Mouse (Mus musculus) MEL (cell line): ENCODE data around the gene Edem3. TPM values are rescaled to one million over a fixed set of nuclear protein-coding genes. Genes with fewer than 3 reads are reported as not detected.
"Not testable (repeated sequence)": the region's sequence is repeated elsewhere in the genome, so short reads cannot be mapped to it uniquely, and the experiment has no call there.

Source experiments
- DNase-seq: peaks from one replicate; pipeline ENCODE4 v3.0.0; 2011; ENCODE audit warnings: low read depth, low spot score
- H3K27ac ChIP-seq: 2 replicates; pipeline ENCODE4 v1.5.1; 2012; ENCODE audit warnings: low read depth, mild to moderate bottlenecking, control low read depth, low read length, moderate library complexity; ENCODE audit not compliant: control insufficient read depth
- H3K27me3 ChIP-seq, 2 experiments: fragments of 150-350 bp in 1 of 2; sonication (generic) in 1 of 2; 2 replicates each; pipeline ENCODE4 v1.6.1; 2012; ENCODE audit warnings: low read length in 2 of 2, mild to moderate bottlenecking in 2 of 2, improper control_type of control experiment in 1 of 2, moderate library complexity in 1 of 2; ENCODE audit not compliant: insufficient read depth in 2 of 2, control insufficient read depth in 1 of 2
- H3K36me3 ChIP-seq, 2 experiments: 2 replicates each; pipeline ENCODE4 v1.6.1; 2012 to 2014; ENCODE audit warnings: low read length in 2 of 2, improper control_type of control experiment in 1 of 2, inconsistent platforms in 1 of 2, mild to moderate bottlenecking in 1 of 2; ENCODE audit not compliant: insufficient read depth in 2 of 2, control insufficient read depth in 1 of 2
- H3K4me1 ChIP-seq, 2 experiments: fragments of 150-350 bp in 1 of 2; sonication (generic) in 1 of 2; 2 replicates each; pipeline ENCODE4 v1.6.1; 2012; ENCODE audit warnings: low read length in 2 of 2, improper control_type of control experiment in 1 of 2, mild to moderate bottlenecking in 1 of 2; ENCODE audit not compliant: insufficient read depth in 2 of 2, control insufficient read depth in 1 of 2
- H3K4me3 ChIP-seq, 2 experiments: fragments of 150-350 bp in 1 of 2; sonication (generic) in 1 of 2; 2 replicates each; pipeline ENCODE4 v1.5.1; 2012; ENCODE audit warnings: low read depth in 2 of 2, low read length in 2 of 2, mild to moderate bottlenecking in 2 of 2, moderate library complexity in 2 of 2, control low read depth in 1 of 2, improper control_type of control experiment in 1 of 2; ENCODE audit not compliant: control insufficient read depth in 1 of 2, insufficient read depth in 1 of 2
- H3K79me2 ChIP-seq: 2 replicates; pipeline ENCODE4 v1.6.1; 2012; ENCODE audit warnings: mild to moderate bottlenecking, low read length, moderate library complexity; ENCODE audit not compliant: control insufficient read depth, poor library complexity, insufficient read depth
- H3K9ac ChIP-seq: 2 replicates; pipeline ENCODE4 v1.6.1; 2012; ENCODE audit warnings: low read depth, mild to moderate bottlenecking, control low read depth, low read length, moderate library complexity; ENCODE audit not compliant: control insufficient read depth, poor library complexity, severe bottlenecking
- H3K9me3 ChIP-seq: fragments of 150-350 bp; sonication (generic); replicated peaks from 2 replicates; pipeline ENCODE4 v1.6.1; 2012; ENCODE audit warnings: mild to moderate bottlenecking, low read length, improper control_type of control experiment, moderate library complexity; ENCODE audit not compliant: insufficient read depth
- BHLHE40 ChIP-seq: IDR thresholded peaks from 2 replicates; pipeline ENCODE4 v1.6.1; 2012; ENCODE audit warnings: low read depth, mild to moderate bottlenecking, inconsistent platforms, low read length, improper control_type of control experiment, borderline replicate concordance
- CHD1 ChIP-seq: IDR thresholded peaks from 2 replicates; pipeline ENCODE4 v1.6.1; 2012; ENCODE audit warnings: low read depth, mild to moderate bottlenecking, inconsistent platforms, low read length, improper control_type of control experiment
- CHD2 ChIP-seq: IDR thresholded peaks from 2 replicates; pipeline ENCODE4 v1.6.1; 2011; ENCODE audit warnings: low read length, improper control_type of control experiment
- E2F4 ChIP-seq: IDR thresholded peaks from 2 replicates; pipeline ENCODE4 v1.6.1; 2011; ENCODE audit warnings: low read depth, low read length, improper control_type of control experiment, borderline replicate concordance
- ELF1 ChIP-seq: IDR thresholded peaks from 2 replicates; pipeline ENCODE4 v1.6.1; 2014; ENCODE audit warnings: low read depth, mild to moderate bottlenecking, inconsistent platforms, low read length, improper control_type of control experiment, moderate library complexity
- EP300 ChIP-seq, 2 experiments: IDR thresholded peaks; 2 replicates each; pipeline ENCODE4 v1.6.1; 2011; ENCODE audit warnings: improper control_type of control experiment in 2 of 2, low read length in 2 of 2, low read depth in 1 of 2, mild to moderate bottlenecking in 1 of 2
- ETS1 ChIP-seq: IDR thresholded peaks from 2 replicates; pipeline ENCODE4 v1.6.1; 2012; ENCODE audit warnings: low read depth, mild to moderate bottlenecking, inconsistent platforms, low read length, improper control_type of control experiment, moderate library complexity
- GABPA ChIP-seq: IDR thresholded peaks from 2 replicates; pipeline ENCODE4 v1.6.1; 2012; ENCODE audit warnings: low read depth, mild to moderate bottlenecking, inconsistent platforms, low read length, improper control_type of control experiment, moderate library complexity
- GATA1 ChIP-seq: IDR thresholded peaks from 2 replicates; pipeline ENCODE4 v1.6.1; 2011; ENCODE audit warnings: low read depth, low read length, improper control_type of control experiment
- JUND ChIP-seq: IDR thresholded peaks from 2 replicates; pipeline ENCODE4 v1.6.1; 2011; ENCODE audit warnings: low read depth, mild to moderate bottlenecking, improper control_type of control experiment, low read length
- KAT2A ChIP-seq: conservative IDR thresholded peaks from 2 replicates; pipeline ENCODE4 v1.6.1; 2012; ENCODE audit warnings: low read depth, low read length, improper control_type of control experiment, inconsistent platforms
- MAFK ChIP-seq: IDR thresholded peaks from 2 replicates; pipeline ENCODE4 v1.6.1; 2011; ENCODE audit warnings: low read depth, mild to moderate bottlenecking, low read length, improper control_type of control experiment, borderline replicate concordance
- MAX ChIP-seq: IDR thresholded peaks from 2 replicates; pipeline ENCODE4 v1.6.1; 2011; ENCODE audit warnings: low read length, improper control_type of control experiment
- MAZ ChIP-seq: IDR thresholded peaks from 2 replicates; pipeline ENCODE4 v1.6.1; 2012; ENCODE audit warnings: low read depth, mild to moderate bottlenecking, inconsistent platforms, low read length, improper control_type of control experiment
- MYB ChIP-seq: IDR thresholded peaks from 2 replicates; pipeline ENCODE4 v1.6.1; 2011; ENCODE audit warnings: mild to moderate bottlenecking, low read depth, low read length, improper control_type of control experiment
- MYC ChIP-seq: IDR thresholded peaks from 2 replicates; pipeline ENCODE4 v1.6.1; 2011; ENCODE audit warnings: low read depth, mild to moderate bottlenecking, low read length, improper control_type of control experiment, moderate library complexity
- NELFE ChIP-seq: IDR thresholded peaks from 2 replicates; pipeline ENCODE4 v1.6.1; 2011; ENCODE audit warnings: low read depth, low read length, improper control_type of control experiment
- NRF1 ChIP-seq: IDR thresholded peaks from 2 replicates; pipeline ENCODE4 v1.6.1; 2014; ENCODE audit warnings: low read depth, mild to moderate bottlenecking, inconsistent platforms, low read length, improper control_type of control experiment, moderate library complexity; ENCODE audit not compliant: poor library complexity, insufficient read depth, severe bottlenecking
- POLR2A ChIP-seq, 2 experiments: IDR thresholded peaks; 2 replicates each; pipeline ENCODE4 v1.6.1; 2011 to 2012; ENCODE audit warnings: low read length in 2 of 2, mild to moderate bottlenecking in 2 of 2, control low read depth in 1 of 2, improper control_type of control experiment in 1 of 2, low read depth in 1 of 2, moderate library complexity in 1 of 2; ENCODE audit not compliant: control insufficient read depth in 1 of 2, insufficient read depth in 1 of 2, poor library complexity in 1 of 2
- POLR2AphosphoS5 ChIP-seq: IDR thresholded peaks from 2 replicates; pipeline ENCODE4 v1.6.1; 2012; ENCODE audit warnings: low read depth, borderline replicate concordance, mild to moderate bottlenecking, inconsistent platforms, low read length, moderate library complexity, mixed read lengths
- RAD21 ChIP-seq: IDR thresholded peaks from 2 replicates; pipeline ENCODE4 v1.6.1; 2011; ENCODE audit warnings: mild to moderate bottlenecking, low read depth, low read length, improper control_type of control experiment
- RCOR1 ChIP-seq: IDR thresholded peaks from 2 replicates; pipeline ENCODE4 v1.6.1; 2012; ENCODE audit warnings: low read depth, mild to moderate bottlenecking, inconsistent platforms, low read length, improper control_type of control experiment
- SIN3A ChIP-seq: IDR thresholded peaks from 2 replicates; pipeline ENCODE4 v1.6.1; 2012; ENCODE audit warnings: low read length, improper control_type of control experiment, inconsistent platforms
- SMC3 ChIP-seq: IDR thresholded peaks from 2 replicates; pipeline ENCODE4 v1.6.1; 2011; ENCODE audit warnings: low read depth, low read length, improper control_type of control experiment
- TAL1 ChIP-seq: IDR thresholded peaks from 2 replicates; pipeline ENCODE4 v1.6.1; 2012; ENCODE audit warnings: mild to moderate bottlenecking, inconsistent platforms, low read length, moderate library complexity, mixed read lengths
- TBP ChIP-seq: IDR thresholded peaks from 2 replicates; pipeline ENCODE4 v1.8.0; 2011; ENCODE audit warnings: low read depth, low read length, improper control_type of control experiment
- TCF12 ChIP-seq: IDR thresholded peaks from 2 replicates; pipeline ENCODE4 v1.6.1; 2014; ENCODE audit warnings: low read depth, mild to moderate bottlenecking, inconsistent platforms, low read length, improper control_type of control experiment, moderate library complexity
- ZC3H11A ChIP-seq: IDR thresholded peaks from 2 replicates; pipeline ENCODE4 v1.6.1; 2012; ENCODE audit warnings: low read depth, mild to moderate bottlenecking, inconsistent platforms, low read length, improper control_type of control experiment
- polyA plus RNA-seq, 2 experiments: library from polyadenylated mRNA; stranded (reverse) in 1 of 2; unstranded in 1 of 2; fragments of >175 nt in 1 of 2; fragments of >200 nt in 1 of 2; gene quantifications; 2 replicates each; pipeline versions ENCODE4 v1.2.1 to v1.2.4; 2012; ENCODE audit warnings: low replicate concordance in 2 of 2, low read depth in 1 of 2; ENCODE audit not compliant: insufficient read length in 2 of 2, insufficient read depth in 1 of 2, missing spikeins in 1 of 2
- total RNA-seq: library from RNA; depleted of rRNA; stranded (reverse); fragments of 300-350 nt; gene quantifications from 2 replicates; pipeline ENCODE4 v1.2.3, GENCODE M21; 2012

Gene Edem3
- total and polyA plus RNA-seq, 3 experiments, result 11.6 to 15.6 TPM; not detected in 1

DNA sequence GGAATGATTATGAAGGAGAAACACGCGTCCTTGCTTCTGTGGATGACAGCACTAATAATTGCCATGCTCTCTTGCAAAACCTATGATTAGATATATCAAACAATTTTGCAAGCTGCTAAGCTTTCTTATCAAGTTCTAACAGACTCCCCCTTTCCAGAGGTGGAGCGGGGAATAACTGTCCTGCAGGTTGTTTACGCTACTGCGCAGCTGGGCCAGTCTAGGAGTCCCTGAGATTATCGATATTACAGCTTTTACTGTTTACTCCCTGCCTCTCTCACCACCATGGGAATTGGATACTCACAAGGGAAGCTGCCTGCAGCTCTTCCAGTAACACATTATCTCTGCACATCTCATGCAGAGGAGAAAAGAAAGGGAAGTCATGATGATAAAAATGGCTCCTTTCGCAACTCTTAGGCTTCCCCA lies 14.0 kb upstream of the Edem3 start:
- H3K4me3 ChIP-seq, result peak overlapping the region; percentile 8 to 43; a peak in 3 of 4 replicates
- H3K9me3 ChIP-seq, result no peaks in the 10 kb centered on the region
- H3K27me3 ChIP-seq, result no peaks in the 10 kb centered on the region
- peak overlapping the region; percentile 82 for H3K27ac ChIP-seq
- TF ChIP-seq CHD2 (no peak; the same call in 1 of the 2 replicates), RAD21 (no peak), TAL1 (peak; percentile 91), BHLHE40 (peak; percentile 6; the same call in 1 of the 2 replicates), ETS1 (peak; percentile 87), RCOR1 (peak; percentile 68), CHD1 (no peak), GABPA (no peak), ZC3H11A (peak; percentile 21; the same call in 1 of the 2 replicates), GATA1 (peak; percentile 86), NELFE (no peak), KAT2A (no peak), SMC3 (no peak), SIN3A (peak; percentile 86), MYC (peak; percentile 77; the same call in 1 of the 2 replicates), TBP (no peak), POLR2A (IDR thresholded peaks at IDR 0.05; ENCODE audit: control insufficient read depth in 1 of 2, insufficient read depth in 1 of 2, low read depth in 1 of 2, low read length in 2 of 2, poor library complexity in 1 of 2) (no peak), NRF1 (peak; percentile 49; the same call in 1 of the 2 replicates), MYB (peak; percentile 93), MAX (0 out of 2 replicates have a peak, but pooled peaks have one; percentile 21), EP300 (IDR thresholded peaks at IDR 0.05; ENCODE audit: low read depth in 1 of 2, low read length in 2 of 2) (peak; percentile 93), TCF12 (peak; percentile 93), MAFK (no peak), MAZ (no peak), ELF1 (no peak), POLR2AphosphoS5 (no peak), JUND (no peak), E2F4 (no peak)
- peaks cover 19 to 20% of the 10 kb centered on the region in 2 experiments for H3K4me1 ChIP-seq
- peaks cover 0 to 20% of the 10 kb centered on the region in 2 experiments; a peak in 2 of 4 replicates for H3K36me3 ChIP-seq
- no peak overlapping the region for H3K9ac ChIP-seq
- DNase-seq, result peak; percentile 84
- no peaks in the 10 kb centered on the region for H3K79me2 ChIP-seq

- H3K79me2 ChIP-seq, H3K4me3 ChIP-seq, H3K9me3 ChIP-seq, H3K27ac ChIP-seq, H3K27me3 ChIP-seq, H3K9ac ChIP-seq, DNase-seq: not testable (repeated sequence)
- Histone ChIP-seq H3K36me3 (peaks cover 0 to 26% of the 10 kb centered on the region in 2 experiments; a peak in 2 of 4 replicates), H3K4me1 (peaks cover 19 to 25% of the 10 kb centered on the region in 2 experiments)
Observed at GRCm38 (mm10) chr1:151749894-151750293, 5.3 kb upstream of the Edem3 start.
